Mouse (Mus musculus) activated CD4-positive, CD25-positive, alpha-beta regulatory T cell, adult 9 weeks (primary cell): Measurements from ENCODE around the gene Hdac9. TPM values are rescaled to one million over a fixed set of nuclear protein-coding genes. Genes with fewer than 3 reads are reported as not detected.

Experiments used
- polyA plus RNA-seq: library from polyadenylated mRNA; unstranded; fragments of 100-300 nt; shearing (Covaris generic); gene quantifications from one replicate; pipeline ENCODE4 v1.2.1, GENCODE M21; 2017

The Hdac9 gene
- 6.3 TPM for polyA plus RNA-seq

DNA sequence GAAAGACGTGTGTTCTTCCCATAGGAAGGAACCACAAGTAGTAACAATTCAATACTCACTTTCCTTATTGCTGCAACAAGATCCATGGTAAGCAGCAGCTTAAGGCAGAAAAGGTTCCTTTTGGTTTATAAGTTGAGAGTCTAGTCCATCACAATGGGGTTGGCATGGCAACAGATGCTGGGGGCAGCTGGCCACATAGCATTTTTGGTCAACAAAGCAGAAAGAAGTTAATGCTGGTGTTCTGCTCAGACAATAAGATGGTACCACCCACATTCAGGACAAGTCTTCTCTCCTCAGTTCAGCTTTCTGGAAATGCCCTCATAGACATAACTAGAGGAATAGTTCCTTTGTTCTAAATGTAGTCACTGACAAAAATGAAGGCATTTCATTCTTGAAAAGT, at the start of gene Hdac9:
TSS of gene Hdac9 (minus strand) at position 101 of the 400 bp plus-strand sequence.

Other genes with a start within 250 kb of the Hdac9 start
- gene Prps1l1, start 67.7 kb upstream of the Hdac9 start, polyA plus RNA-seq: 1.1 TPM
- gene Snx13, start 130.1 kb upstream of the Hdac9 start, polyA plus RNA-seq: 49.7 TPM